Mouse (Mus musculus): ENCODE measurements at regions not wholly inside any gene's neighbourhood (a gene's known extent, or its start where the extent isn't known, plus 50 kb on each side); places are given as distances from the start of the nearest gene placed in this dataset.

- in situ Hi-C loops (cut with MboI), result no loop called here
These were observed 236.0 kb downstream of the Mtx2 start for GRCm38 (mm10) chr2:75061456-75062188.

GRCm38 (mm10) chr2:75062189-75062510, 236.5 kb downstream of the Mtx2 start:
- in situ Hi-C loops (cut with MboI), result no loop called here

GRCm38 (mm10) chr2:75064406-75065115, 239.0 kb downstream of the Mtx2 start:
- in situ Hi-C loops (cut with MboI), result no loop called here

DNA sequence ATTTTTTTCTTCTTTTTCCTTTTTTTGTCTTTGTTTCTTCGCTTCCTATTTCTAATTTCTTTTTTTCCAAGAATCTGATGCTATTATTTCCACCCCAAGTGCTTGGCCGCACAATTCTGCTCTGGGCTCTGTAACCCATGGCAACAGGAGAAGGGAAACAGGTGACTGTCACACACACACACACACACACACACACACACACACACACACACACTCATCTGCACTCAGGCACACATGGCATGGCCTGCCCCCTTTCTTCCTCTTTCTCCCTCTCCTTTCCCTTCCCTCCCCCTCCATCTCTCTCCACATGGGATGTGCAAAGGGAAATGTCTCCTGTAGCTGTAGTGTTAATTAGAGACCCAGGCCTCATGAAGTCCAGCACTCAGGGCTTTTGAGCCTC, 239.7 kb downstream of the Mtx2 start:
- in situ Hi-C loops (cut with MboI), result no loop called here

- in situ Hi-C loops (cut with MboI), result no loop called here
These were observed 243.7 kb downstream of the Mtx2 start for GRCm38 (mm10) chr2:75069321-75069720.

DNA sequence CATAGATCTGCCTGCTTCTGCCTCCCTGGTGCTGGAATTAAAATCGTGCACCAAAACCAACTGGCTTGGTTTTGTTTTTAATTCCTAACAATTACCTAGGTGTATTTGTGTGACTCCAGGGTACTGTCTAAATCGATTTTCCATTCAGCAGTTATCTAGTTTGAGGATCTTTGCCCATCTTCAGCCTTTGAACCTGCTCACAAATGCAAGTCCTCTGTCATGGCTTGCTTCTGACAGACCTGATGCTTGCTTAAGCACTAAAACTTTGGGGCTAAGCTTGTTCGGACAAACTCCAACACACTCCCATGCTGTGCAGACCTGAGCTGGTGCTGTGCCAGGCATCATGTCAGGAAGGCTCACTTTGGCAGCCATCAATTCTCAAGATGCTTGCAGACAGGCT, 246.4 kb downstream of the Mtx2 start:
- in situ Hi-C loops (cut with MboI), result no loop called here

DNA sequence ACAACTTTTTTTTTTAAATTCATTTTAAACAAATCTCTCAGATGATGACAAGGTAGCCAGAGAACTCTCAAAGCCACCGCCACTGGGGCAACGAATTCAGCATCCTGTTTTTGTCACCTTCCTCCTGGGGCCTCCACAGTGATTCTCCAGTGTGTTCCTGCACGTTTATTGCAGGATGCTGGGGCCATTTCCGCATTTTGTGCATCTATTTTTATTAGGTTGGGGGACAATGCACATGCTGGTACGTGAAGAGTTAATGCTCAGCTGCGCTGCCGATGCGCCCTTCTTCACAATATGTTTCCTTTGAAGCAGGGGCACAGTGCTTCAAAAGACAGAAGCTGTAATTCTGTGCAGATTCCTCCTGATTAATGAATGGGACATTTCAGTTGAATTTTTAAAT, 246.9 kb downstream of the Mtx2 start:
- in situ Hi-C loops (cut with MboI), result no loop called here

DNA sequence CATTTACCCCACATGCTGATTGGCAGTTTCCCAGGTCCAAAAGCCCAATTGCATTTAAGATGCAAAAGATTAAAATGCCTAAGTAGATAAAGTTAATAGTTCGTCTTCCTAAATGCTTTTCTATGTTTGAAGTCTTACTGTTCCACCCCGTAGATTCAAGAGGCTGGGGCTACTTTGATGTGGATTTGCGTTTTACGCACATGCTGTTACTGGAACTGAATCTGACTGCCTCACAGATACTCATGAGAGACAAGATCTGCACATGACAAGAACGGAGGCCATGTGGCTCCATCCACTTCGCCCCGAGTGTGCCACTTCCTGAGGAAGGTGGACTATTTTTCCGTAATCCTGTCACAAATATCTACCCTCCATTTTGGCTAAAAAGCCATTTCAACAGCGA, 247.6 kb downstream of the Mtx2 start:
- in situ Hi-C loops (cut with MboI), result no loop called here

GRCm38 (mm10) chr2:75087164-75087563, 261.6 kb downstream of the Mtx2 start:
- in situ Hi-C loops (cut with MboI), result no loop called here

DNA sequence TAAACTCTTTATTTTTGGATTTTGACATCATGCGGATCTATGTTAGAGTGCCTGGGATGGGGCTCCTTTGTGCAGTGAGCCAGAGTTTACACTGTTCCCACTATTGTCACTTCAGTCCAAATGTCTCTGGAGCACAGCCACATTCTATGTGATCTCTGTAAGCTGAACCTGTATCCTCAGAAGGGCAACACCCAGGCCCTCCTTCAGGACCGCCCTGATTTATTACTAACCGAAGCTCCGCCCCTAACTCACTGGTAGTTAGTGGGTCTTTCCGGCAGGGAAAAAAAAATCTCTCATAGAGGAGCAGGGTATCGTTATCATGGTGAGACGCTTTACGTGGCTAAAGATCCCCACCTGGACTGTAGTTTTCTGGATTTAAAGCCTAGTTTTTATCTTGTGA, 263.6 kb downstream of the Mtx2 start:
- in situ Hi-C loops (cut with MboI), result no loop called here

GRCm38 (mm10) chr2:75089616-75090015, 264.0 kb downstream of the Mtx2 start:
- in situ Hi-C loops (cut with MboI), result no loop called here

GRCm38 (mm10) chr2:75090439-75090838, 264.8 kb downstream of the Mtx2 start:
- in situ Hi-C loops (cut with MboI), result no loop called here

DNA sequence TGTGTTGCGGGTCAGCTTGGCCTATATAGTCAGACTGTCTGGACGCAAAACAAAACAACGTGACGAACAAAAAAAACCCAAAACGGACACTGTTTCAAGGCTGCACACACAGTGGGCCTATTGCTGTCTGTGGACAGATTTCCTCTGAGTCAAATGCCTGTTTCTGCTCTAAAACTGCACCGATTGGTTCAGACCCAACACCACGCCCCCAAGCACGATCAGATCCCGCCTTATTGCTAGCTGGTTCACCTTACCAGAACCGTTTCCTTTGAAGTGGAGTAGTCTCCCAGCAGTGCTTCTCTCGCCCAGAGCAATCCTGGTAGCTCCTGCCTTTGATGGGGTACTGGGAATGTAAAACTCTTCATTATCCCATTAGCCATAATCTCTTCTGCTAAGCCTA, 275.9 kb downstream of the Mtx2 start:
- in situ Hi-C loops (cut with MboI), result no loop called here

GRCm38 (mm10) chr2:75112751-75113150, 287.1 kb downstream of the Mtx2 start:
- in situ Hi-C loops (cut with MboI), result no loop called here

GRCm38 (mm10) chr2:75114375-75114774, 288.8 kb downstream of the Mtx2 start:
- in situ Hi-C loops (cut with MboI), result no loop called here

DNA sequence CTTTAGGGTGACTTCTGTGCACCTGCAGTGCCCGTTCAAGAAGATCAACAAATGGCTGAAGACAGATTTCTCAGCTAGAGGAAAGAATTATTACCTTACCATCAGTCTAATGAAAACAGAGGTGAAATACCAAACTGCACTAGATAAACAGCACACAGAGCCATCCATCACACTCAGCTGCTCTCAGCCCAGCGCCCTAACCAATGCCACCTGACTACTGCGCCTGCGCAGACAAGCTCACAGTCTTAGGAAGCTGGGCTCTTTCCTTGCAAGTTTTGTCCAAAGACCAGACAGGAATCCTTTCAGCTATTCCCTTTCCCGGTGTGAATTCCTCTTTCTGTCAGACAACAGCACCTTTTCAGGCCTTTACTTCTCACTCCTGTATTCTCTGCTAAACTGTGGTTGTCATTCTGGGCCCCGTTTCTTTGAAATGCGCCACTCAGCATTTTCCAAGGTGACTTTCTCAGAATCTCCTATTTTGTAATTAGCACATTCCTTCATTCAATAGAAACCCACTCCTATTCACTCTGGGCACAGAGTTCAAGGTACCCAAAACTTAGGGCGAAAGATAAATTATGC, 292.8 kb downstream of the Mtx2 start:
- in situ Hi-C loops (cut with MboI), result no loop called here

DNA sequence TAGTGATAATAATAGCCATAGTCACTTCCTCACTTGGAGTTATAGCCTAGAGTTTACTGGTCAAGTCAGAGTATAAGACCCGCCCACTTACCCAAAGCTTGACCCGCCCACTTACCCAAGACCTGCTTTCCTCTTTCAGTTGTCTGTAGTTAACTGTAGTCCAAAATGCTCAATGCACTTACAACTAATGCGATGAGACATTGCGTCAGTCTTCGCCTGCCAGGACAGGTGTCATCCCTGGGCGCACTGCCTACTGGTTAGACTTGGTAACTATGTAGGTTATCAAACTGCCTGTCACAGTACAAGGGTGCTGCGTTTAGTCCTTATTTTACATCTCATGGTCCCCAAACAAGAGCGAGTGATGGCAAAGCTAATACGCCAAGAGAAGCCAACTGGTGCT, 294.0 kb downstream of the Mtx2 start:
- in situ Hi-C loops (cut with MboI), result no loop called here

- in situ Hi-C loops (cut with MboI), result no loop called here
These were observed 307.9 kb downstream of the Mtx2 start for GRCm38 (mm10) chr2:75133298-75134080.

DNA sequence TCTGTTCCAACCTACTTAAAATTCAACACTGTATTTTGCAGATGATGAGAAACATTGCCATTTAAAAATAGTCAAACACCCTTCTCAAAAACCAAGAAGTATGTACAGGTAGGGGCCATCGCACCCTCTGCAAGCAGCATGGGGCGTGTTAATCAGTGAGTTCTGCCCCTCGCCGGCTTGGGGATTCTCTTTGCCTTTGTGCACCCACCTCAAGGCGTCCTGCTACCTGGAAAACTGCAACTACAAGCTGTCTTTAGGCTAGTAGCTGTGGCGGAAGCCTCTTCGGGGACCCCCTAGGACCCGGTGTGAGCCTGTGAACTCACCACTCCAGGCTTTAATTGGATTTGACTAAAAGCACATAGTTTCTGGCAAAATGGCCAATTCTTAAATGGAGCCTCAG, 311.0 kb downstream of the Mtx2 start:
- in situ Hi-C loops (cut with MboI), result no loop called here

DNA sequence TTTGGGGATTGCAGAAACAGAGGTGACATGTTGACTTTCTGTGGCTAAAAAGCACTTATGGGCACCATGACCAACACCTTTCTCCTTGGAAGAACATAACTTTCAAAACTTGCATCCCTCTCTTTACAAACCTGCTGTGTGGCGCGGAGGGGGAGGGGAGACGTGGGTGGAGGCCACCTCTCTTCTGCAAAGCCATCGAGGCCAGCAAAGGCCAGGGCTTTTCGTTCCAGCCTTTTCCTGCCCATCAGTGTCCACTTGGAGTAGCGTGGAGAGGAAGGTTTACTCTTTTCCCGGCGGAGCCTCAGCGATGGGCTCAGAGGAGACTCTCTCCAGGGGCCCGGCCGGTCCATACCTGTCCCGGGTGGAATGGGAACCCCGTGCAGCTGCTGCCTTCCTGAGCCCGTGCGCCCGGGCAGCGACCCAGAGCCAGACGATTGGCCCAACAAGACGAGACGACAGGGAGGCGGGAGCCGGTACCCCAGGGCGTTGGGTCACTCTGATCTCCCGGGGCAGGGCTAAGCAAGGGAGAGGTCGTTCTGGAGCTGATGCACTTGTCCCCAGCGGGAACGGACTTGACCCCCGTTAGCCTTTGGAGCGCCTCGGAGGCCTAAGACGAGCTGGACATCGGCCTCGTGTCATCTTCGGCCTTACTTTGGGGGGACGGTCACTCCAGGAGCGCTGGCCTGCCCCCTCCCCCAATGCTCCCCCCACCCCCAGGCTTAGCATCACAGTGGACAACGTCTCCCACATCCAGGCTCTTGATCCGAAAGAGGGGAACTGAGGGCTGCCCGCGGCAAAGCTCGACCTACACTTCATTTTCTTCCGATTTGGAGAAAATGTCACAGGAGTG, 311.8 kb downstream of the Mtx2 start:
- in situ Hi-C loops (cut with MboI), result no loop called here

DNA sequence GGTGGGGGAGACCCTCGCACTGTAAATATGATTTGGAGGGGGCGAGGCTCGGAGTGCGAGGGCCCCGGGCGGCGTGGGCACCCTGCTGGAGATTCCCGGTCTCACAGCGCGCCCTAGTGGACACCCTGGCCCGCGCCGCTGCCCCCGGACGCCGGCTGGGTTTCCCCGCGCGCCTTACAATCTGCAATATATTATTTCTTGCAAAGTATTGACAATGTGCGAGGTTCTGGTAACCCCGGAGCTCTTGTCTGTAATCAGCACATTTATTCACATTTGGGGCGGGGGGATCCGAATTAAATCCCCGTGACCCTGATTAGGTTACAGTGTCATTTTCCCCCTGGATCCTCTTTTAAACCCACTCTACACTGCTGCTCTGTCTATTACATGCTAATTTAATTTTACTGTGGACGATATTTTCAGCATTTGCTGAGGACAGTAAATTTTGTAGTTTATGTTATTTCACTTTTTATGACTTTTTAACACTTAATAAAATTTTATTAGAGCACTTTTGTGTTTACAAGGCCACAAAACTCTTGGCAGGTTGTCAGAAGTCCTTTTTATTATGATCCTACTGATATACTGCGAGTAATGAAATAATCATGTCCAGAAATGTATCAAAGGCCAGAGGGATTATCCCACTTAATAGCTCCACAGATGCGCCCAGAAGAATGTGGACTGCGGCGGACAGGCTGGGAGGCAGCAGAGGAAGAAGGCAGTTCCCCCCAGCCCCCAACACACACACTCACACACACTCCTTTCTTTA, 312.6 kb downstream of the Mtx2 start:
- in situ Hi-C loops (cut with MboI), result no loop called here

Data from mature B cell (primary cell).